ENCODE assay signal across 18 mouse cellular contexts in genomic region chr5:127253263-127253662, GRCm38 (mm10). TPM values are rescaled to one million over a fixed set of nuclear protein-coding genes. Genes with fewer than 3 reads are reported as not detected.
DNase-seq lines count a peak whose midpoint lies in the region; TF ChIP-seq lines count a peak whose summit lies in the region.
"Had no signal": no experiment of that assay in that cellular context is flagged by ENCODE, and none has a peak within 500 bp of the region (broad histone marks: within the 10 kb centered on the region; RNA-seq: fewer than 3 reads in every experiment).

No protein-coding gene starts in this region.

- TF ChIP-seq CTCF in cerebellum, adult 2 months (IDR thresholded peaks at IDR 0.05; ENCODE audit: borderline replicate concordance, insufficient read depth, low read depth, low read length), result 0 out of 2 replicates have a peak, but pooled peaks have one; percentile 14
- peak; percentile 53 for TF ChIP-seq CTCF in layer of hippocampus, adult 2 months (conservative IDR thresholded peaks at IDR 0.05)

- no peak overlapping the region for H3K4me3 ChIP-seq in cerebellum, adult 2 months (replicated peaks; ENCODE audit: insufficient read depth, low read depth, low read length)
- no peak overlapping the region for H3K4me3 ChIP-seq in layer of hippocampus, adult 2 months
- H3K4me3 ChIP-seq: heart, embryonic 12.5 days had no signal

- no peaks in the 10 kb centered on the region for H3K27me3 ChIP-seq in cerebellum, adult 2 months (ENCODE audit: control insufficient read depth, insufficient read depth, low read length)
- H3K27me3 ChIP-seq: heart, embryonic 12.5 days had no signal

- TF ChIP-seq POLR2A in cerebellum, adult 2 months (IDR thresholded peaks at IDR 0.05; ENCODE audit: borderline replicate concordance, insufficient read depth, low read length), result no peak

- 74% methylated on average over 2 of the region's 2 CpGs for WGBS in cerebellum, adult 2 months

- DNase-seq in cerebellum, adult 2 months, result no peak
- DNase-seq in cerebellum, adult 8-10 months, result no peak
- no peak for DNase-seq in layer of hippocampus, adult 2 months (ENCODE audit: low spot score in 2 of 2)
- DNase-seq in layer of hippocampus, postnatal 25 days (ENCODE audit: extremely low spot score in 1 of 2, low spot score in 1 of 2), result no peak
- DNase-seq in thymus, postnatal 4 days, result peak; percentile 13
- no peak for DNase-seq in thymus, postnatal 25 days
- DNase-seq in ovary, postnatal 36 days (ENCODE audit: low spot score), result no peak
- DNase-seq in adrenal gland, adult (ENCODE audit: inconsistent age in 2 of 2, low spot score in 1 of 2), result no peak
- DNase-seq: adrenal gland, postnatal 36 days; cerebellum, postnatal 10 days; gastrocnemius, postnatal 25 days; heart, postnatal 36 days; kidney, adult 2 months; kidney, postnatal 4 days; liver; lung, postnatal 10 days had no signal

- H3K27ac ChIP-seq in cerebellum, adult 2 months (ENCODE audit: insufficient read depth, low read length), result no peak overlapping the region
- no peak overlapping the region for H3K27ac ChIP-seq in layer of hippocampus, adult 2 months

- no peaks in the 10 kb centered on the region; the same call in none of the 2 replicates for H3K4me1 ChIP-seq in cerebellum, adult 2 months (ENCODE audit: control insufficient read depth, insufficient read depth, low read length)
- H3K4me1 ChIP-seq: heart, embryonic 12.5 days had no signal

RNA-seq across cellular contexts. Expression of gene Tmem132c, which starts 11.7 kb away (rescaled TPM):
- polyA plus RNA-seq in cerebellum, adult 2 months (2012; rRNA removed), result 14.0 TPM in 2 replicates
- total RNA-seq in layer of hippocampus, adult 2 months (2021), result 1 to 10 TPM; 3.7 to 3.8 TPM
- 1 to 10 TPM; 3.4 to 4.0 TPM for total RNA-seq in layer of hippocampus, postnatal 25 days (2021)
- total RNA-seq: monocyte, adult 5-6 weeks had no signal
